Mouse (Mus musculus) ES-Bruce4 (cell line): ENCODE data around the gene Arhgef17. TPM values are rescaled to one million over a fixed set of nuclear protein-coding genes. Genes with fewer than 3 reads are reported as not detected.

ENCODE experiments used
- H3K27ac ChIP-seq: 2 replicates; pipeline ENCODE4 v1.5.1; 2012; ENCODE audit warnings: low read length, inconsistent platforms; ENCODE audit not compliant: insufficient read depth
- H3K27me3 ChIP-seq: 2 replicates; pipeline ENCODE4 v1.6.1; 2012; ENCODE audit warnings: mild to moderate bottlenecking, low read length, inconsistent platforms; ENCODE audit not compliant: control insufficient read depth, poor library complexity, insufficient read depth, severe bottlenecking
- H3K36me3 ChIP-seq: 2 replicates; pipeline ENCODE4 v1.6.1; 2012; ENCODE audit warnings: inconsistent platforms, mild to moderate bottlenecking, low read length, moderate library complexity; ENCODE audit not compliant: control insufficient read depth, poor library complexity, insufficient read depth, severe bottlenecking
- H3K4me1 ChIP-seq: one replicate; pipeline ENCODE4 v1.8.1; 2011; ENCODE audit warnings: low read length; ENCODE audit not compliant: control insufficient read depth, insufficient read depth
- H3K4me3 ChIP-seq: 2 replicates; pipeline ENCODE4 v1.5.1; 2011; ENCODE audit warnings: low read depth, mild to moderate bottlenecking, low read length
- H3K9ac ChIP-seq: 2 replicates; pipeline ENCODE4 v1.6.1; 2012; ENCODE audit warnings: low read depth, mild to moderate bottlenecking, inconsistent platforms; ENCODE audit not compliant: poor library complexity, severe bottlenecking
- H3K9me3 ChIP-seq: replicated peaks from 2 replicates; pipeline ENCODE4 v1.6.1; 2012; ENCODE audit warnings: mild to moderate bottlenecking, low read length, inconsistent platforms; ENCODE audit not compliant: control insufficient read depth, poor library complexity, insufficient read depth, severe bottlenecking
- CTCF ChIP-seq: IDR thresholded peaks from one replicate; pipeline ENCODE4 v1.8.1; 2011; ENCODE audit warnings: low read depth, low read length
- EP300 ChIP-seq: IDR thresholded peaks from 2 replicates; pipeline ENCODE4 v1.6.1; 2011; ENCODE audit warnings: low read depth, low read length; ENCODE audit not compliant: insufficient read depth
- POLR2A ChIP-seq: IDR thresholded peaks from one replicate; pipeline ENCODE4 v1.8.1; 2011; ENCODE audit warnings: low read length; ENCODE audit not compliant: insufficient read depth
- polyA plus RNA-seq: library from polyadenylated mRNA; stranded (reverse); fragments of >200 nt; gene quantifications from 2 replicates; pipeline ENCODE4 v1.2.4, GENCODE M21; 2011; ENCODE audit warnings: low read depth; ENCODE audit not compliant: missing spikeins, insufficient read depth, insufficient read length

The Arhgef17 gene
- polyA plus RNA-seq, 1 experiment, result 21.0 TPM

GRCm38 (mm10) chr7:100854861-100855260 is 77.0 kb downstream of the Arhgef17 start:
- Histone ChIP-seq H3K4me1 (peaks cover 8% of the 10 kb centered on the region), H3K4me3 (no peak overlapping the region), H3K27ac (no peak overlapping the region), H3K9me3 (no peaks in the 10 kb centered on the region), H3K27me3 (no peaks in the 10 kb centered on the region), H3K9ac (no peak overlapping the region), H3K36me3 (no peaks in the 10 kb centered on the region)
- TF ChIP-seq CTCF, result no peak
- TF ChIP-seq POLR2A, result no peak

- Histone ChIP-seq H3K36me3 (no peaks in the 10 kb centered on the region), H3K27me3 (no peaks in the 10 kb centered on the region), H3K4me3 (no peak overlapping the region), H3K9ac (no peak overlapping the region), H3K27ac (no peak overlapping the region), H3K4me1 (peaks cover 8% of the 10 kb centered on the region), H3K9me3 (no peaks in the 10 kb centered on the region)
- no peak for TF ChIP-seq CTCF
- no peak for TF ChIP-seq POLR2A
- no peak for TF ChIP-seq EP300
These were observed 77.6 kb downstream of the Arhgef17 start for GRCm38 (mm10) chr7:100854137-100854814.

GRCm38 (mm10) chr7:100853396-100853795 is 78.5 kb downstream of the Arhgef17 start:
- Histone ChIP-seq H3K4me1 (peaks cover 2% of the 10 kb centered on the region), H3K27ac (no peak overlapping the region), H3K9ac (no peak overlapping the region), H3K27me3 (no peaks in the 10 kb centered on the region), H3K9me3 (no peaks in the 10 kb centered on the region), H3K4me3 (no peak overlapping the region), H3K36me3 (no peaks in the 10 kb centered on the region)
- no peak for TF ChIP-seq EP300
- TF ChIP-seq CTCF, result no peak
- TF ChIP-seq POLR2A, result no peak

GRCm38 (mm10) chr7:100851481-100852356 is 80.2 kb downstream of the Arhgef17 start:
- H3K4me1 ChIP-seq, result peaks cover 2% of the 10 kb centered on the region
- no peaks in the 10 kb centered on the region for H3K27me3 ChIP-seq
- H3K36me3 ChIP-seq, result no peaks in the 10 kb centered on the region
- TF ChIP-seq POLR2A (no peak), CTCF (no peak), EP300 (no peak)
- H3K9me3 ChIP-seq, result no peaks in the 10 kb centered on the region
- no peak overlapping the region for H3K9ac ChIP-seq
- no peak overlapping the region for H3K4me3 ChIP-seq
- H3K27ac ChIP-seq, result no peak overlapping the region

- H3K4me3 ChIP-seq, result no peak overlapping the region
- H3K9me3 ChIP-seq, result no peaks in the 10 kb centered on the region
- no peaks in the 10 kb centered on the region for H3K27me3 ChIP-seq
- H3K4me1 ChIP-seq, result peaks cover 2% of the 10 kb centered on the region
- H3K9ac ChIP-seq, result no peak overlapping the region
- TF ChIP-seq POLR2A, result no peak
- TF ChIP-seq CTCF, result no peak
- no peaks in the 10 kb centered on the region for H3K36me3 ChIP-seq
- no peak overlapping the region for H3K27ac ChIP-seq
These were observed 82.4 kb downstream of the Arhgef17 start for GRCm38 (mm10) chr7:100849508-100849907.

- no peaks in the 10 kb centered on the region for H3K9me3 ChIP-seq
- no peak overlapping the region for H3K4me3 ChIP-seq
- no peak overlapping the region for H3K27ac ChIP-seq
- no peaks in the 10 kb centered on the region for H3K36me3 ChIP-seq
- no peak overlapping the region for H3K9ac ChIP-seq
- TF ChIP-seq CTCF (peak; percentile 86), POLR2A (no peak), EP300 (no peak)
- no peaks in the 10 kb centered on the region for H3K27me3 ChIP-seq
- no peaks in the 10 kb centered on the region for H3K4me1 ChIP-seq
These were observed 83.2 kb downstream of the Arhgef17 start for GRCm38 (mm10) chr7:100848744-100849143.
